Mouse (Mus musculus): ENCODE measurements around the gene Slc46a1. TPM values are rescaled to one million over a fixed set of nuclear protein-coding genes. Genes with fewer than 3 reads are reported as not detected.

The Slc46a1 gene
- polyA plus RNA-seq, 1 experiment from 2014 or later = 22.2 TPM

GRCm38 (mm10) chr11:78434052-78434451, 31.4 kb upstream of the Slc46a1 start:
- no peak overlapping the region for H3K4me2 ChIP-seq
- no peak for ATAC-seq (ENCODE audit: low FRiP score)
- 80% methylated on average over 4 of the region's 4 CpGs for WGBS

GRCm38 (mm10) chr11:78435776-78436349, 29.6 kb upstream of the Slc46a1 start:
- H3K4me1 ChIP-seq (replicated peaks) = peaks cover 5% of the 10 kb centered on the region; the same call in 1 of the 2 replicates
- no peaks in the 10 kb centered on the region for H3K27me3 ChIP-seq
- H3K4me3 ChIP-seq = no peak overlapping the region
- WGBS = 6% methylated on average over 19 of the region's 19 CpGs
- no peak overlapping the region for H3K4me2 ChIP-seq
- ATAC-seq (ENCODE audit: low FRiP score) = no peak
- H3K9me3 ChIP-seq = no peaks in the 10 kb centered on the region
- no peak overlapping the region for H3K27ac ChIP-seq
- no peak overlapping the region for H3K9ac ChIP-seq
- no peaks in the 10 kb centered on the region for H3K36me3 ChIP-seq

More at GRCm38 (mm10) chr11:78434052-78434451, 31.4 kb upstream of the Slc46a1 start:
- no peaks in the 10 kb centered on the region for H3K36me3 ChIP-seq
- H3K4me1 ChIP-seq (replicated peaks) = peaks cover 5% of the 10 kb centered on the region; the same call in 1 of the 2 replicates
- no peak overlapping the region for H3K4me3 ChIP-seq
- no peaks in the 10 kb centered on the region for H3K9me3 ChIP-seq
- no peak overlapping the region for H3K27ac ChIP-seq
- H3K9ac ChIP-seq = no peak overlapping the region
- H3K27me3 ChIP-seq = no peaks in the 10 kb centered on the region

GRCm38 (mm10) chr11:78437182-78437581, 28.3 kb upstream of the Slc46a1 start:
- no peak for ATAC-seq (ENCODE audit: low FRiP score)
- Histone ChIP-seq H3K27ac (no peak overlapping the region), H3K4me3 (no peak overlapping the region), H3K9ac (no peak overlapping the region), H3K4me2 (no peak overlapping the region), H3K27me3 (0 out of 2 replicates have a peak, but pooled peaks cover 2% of the 10 kb centered on the region), H3K9me3 (no peaks in the 10 kb centered on the region), H3K4me1 (replicated peaks) (peaks cover 5% of the 10 kb centered on the region; the same call in 1 of the 2 replicates), H3K36me3 (no peaks in the 10 kb centered on the region)
- WGBS = 93% methylated on average over 7 of the region's 7 CpGs

- no peak overlapping the region for H3K4me3 ChIP-seq
- no peak overlapping the region for H3K4me2 ChIP-seq
- WGBS = 81% methylated on average over 3 of the region's 3 CpGs
- peaks cover 5% of the 10 kb centered on the region; the same call in 1 of the 2 replicates for H3K4me1 ChIP-seq (replicated peaks)
- ATAC-seq (ENCODE audit: low FRiP score) = no peak
- 0 out of 2 replicates have a peak, but pooled peaks cover 2% of the 10 kb centered on the region for H3K27me3 ChIP-seq
- H3K9me3 ChIP-seq = no peaks in the 10 kb centered on the region
- H3K27ac ChIP-seq = no peak overlapping the region
- no peak overlapping the region for H3K9ac ChIP-seq
- H3K36me3 ChIP-seq = no peaks in the 10 kb centered on the region
Observed at GRCm38 (mm10) chr11:78438399-78438930, 27.0 kb upstream of the Slc46a1 start.

- ATAC-seq (ENCODE audit: low FRiP score) = no peak
- 80% methylated on average over 5 of the region's 5 CpGs for WGBS
- H3K27me3 ChIP-seq = 0 out of 2 replicates have a peak, but pooled peaks cover 2% of the 10 kb centered on the region
- H3K4me2 ChIP-seq = no peak overlapping the region
- no peaks in the 10 kb centered on the region for H3K4me1 ChIP-seq (replicated peaks)
- no peak overlapping the region for H3K9ac ChIP-seq
- no peak overlapping the region for H3K4me3 ChIP-seq
- no peaks in the 10 kb centered on the region for H3K36me3 ChIP-seq
- H3K9me3 ChIP-seq = no peaks in the 10 kb centered on the region
- no peak overlapping the region for H3K27ac ChIP-seq
Observed at GRCm38 (mm10) chr11:78443115-78443514, 22.4 kb upstream of the Slc46a1 start.

GRCm38 (mm10) chr11:78447168-78447567, 18.3 kb upstream of the Slc46a1 start:
- H3K27me3 ChIP-seq = 0 out of 2 replicates have a peak, but pooled peaks cover 12% of the 10 kb centered on the region
- H3K9ac ChIP-seq = no peak overlapping the region
- WGBS = 67% methylated on average over 3 of the region's 3 CpGs
- H3K36me3 ChIP-seq = no peaks in the 10 kb centered on the region
- H3K4me3 ChIP-seq = no peak overlapping the region
- no peak overlapping the region for H3K4me2 ChIP-seq
- no peak overlapping the region for H3K27ac ChIP-seq
- no peaks in the 10 kb centered on the region for H3K4me1 ChIP-seq (replicated peaks)
- ATAC-seq (ENCODE audit: low FRiP score) = no peak
- H3K9me3 ChIP-seq = no peaks in the 10 kb centered on the region

GRCm38 (mm10) chr11:78448242-78448641, 17.3 kb upstream of the Slc46a1 start:
- no peak for ATAC-seq (ENCODE audit: low FRiP score)
- WGBS = 96% methylated on average over 1 of the region's 1 CpGs
- H3K9ac ChIP-seq = no peak overlapping the region
- no peaks in the 10 kb centered on the region for H3K4me1 ChIP-seq (replicated peaks)
- H3K36me3 ChIP-seq = no peaks in the 10 kb centered on the region
- H3K4me2 ChIP-seq = no peak overlapping the region
- no peaks in the 10 kb centered on the region for H3K9me3 ChIP-seq
- no peak overlapping the region for H3K4me3 ChIP-seq
- 0 out of 2 replicates have a peak, but pooled peaks cover 12% of the 10 kb centered on the region for H3K27me3 ChIP-seq
- no peak overlapping the region for H3K27ac ChIP-seq

GRCm38 (mm10) chr11:78450337-78450736, 15.2 kb upstream of the Slc46a1 start:
- ATAC-seq (ENCODE audit: low FRiP score) = no peak
- Histone ChIP-seq H3K4me2 (no peak overlapping the region), H3K9me3 (no peaks in the 10 kb centered on the region), H3K4me1 (replicated peaks) (no peaks in the 10 kb centered on the region), H3K9ac (no peak overlapping the region), H3K27me3 (0 out of 2 replicates have a peak, but pooled peaks cover 12% of the 10 kb centered on the region), H3K4me3 (no peak overlapping the region), H3K36me3 (no peaks in the 10 kb centered on the region), H3K27ac (no peak overlapping the region)
- WGBS = 68% methylated on average over 2 of the region's 2 CpGs

- no peak overlapping the region for H3K9ac ChIP-seq
- 0 out of 2 replicates have a peak, but pooled peaks cover 17% of the 10 kb centered on the region for H3K27me3 ChIP-seq
- H3K9me3 ChIP-seq = no peaks in the 10 kb centered on the region
- H3K4me1 ChIP-seq (replicated peaks) = no peaks in the 10 kb centered on the region
- no peak overlapping the region for H3K27ac ChIP-seq
- no peak overlapping the region for H3K4me3 ChIP-seq
- H3K4me2 ChIP-seq = no peak overlapping the region
- 16% methylated on average over 4 of the region's 4 CpGs for WGBS
- no peaks in the 10 kb centered on the region for H3K36me3 ChIP-seq
- no peak for ATAC-seq (ENCODE audit: low FRiP score)
Observed at GRCm38 (mm10) chr11:78453675-78454074, 11.8 kb upstream of the Slc46a1 start.

GRCm38 (mm10) chr11:78454276-78454675, 11.2 kb upstream of the Slc46a1 start:
- H3K27me3 ChIP-seq = 0 out of 2 replicates have a peak, but pooled peaks cover 17% of the 10 kb centered on the region
- H3K9ac ChIP-seq = no peak overlapping the region
- H3K36me3 ChIP-seq = no peaks in the 10 kb centered on the region
- H3K4me1 ChIP-seq (replicated peaks) = no peaks in the 10 kb centered on the region
- no peak for ATAC-seq (ENCODE audit: low FRiP score)
- H3K4me3 ChIP-seq = no peak overlapping the region
- H3K27ac ChIP-seq = no peak overlapping the region
- WGBS = 72% methylated on average over 7 of the region's 7 CpGs
- H3K4me2 ChIP-seq = no peak overlapping the region
- H3K9me3 ChIP-seq = no peaks in the 10 kb centered on the region

GRCm38 (mm10) chr11:78455308-78455707, 10.2 kb upstream of the Slc46a1 start:
- Histone ChIP-seq H3K27me3 (0 out of 2 replicates have a peak, but pooled peaks cover 15% of the 10 kb centered on the region), H3K4me3 (no peak overlapping the region), H3K27ac (no peak overlapping the region), H3K9ac (no peak overlapping the region), H3K9me3 (no peaks in the 10 kb centered on the region), H3K36me3 (no peaks in the 10 kb centered on the region), H3K4me1 (replicated peaks) (no peaks in the 10 kb centered on the region), H3K4me2 (no peak overlapping the region)
- ATAC-seq (ENCODE audit: low FRiP score) = no peak
- WGBS = 49% methylated on average over 5 of the region's 5 CpGs

- Histone ChIP-seq H3K27me3 (0 out of 2 replicates have a peak, but pooled peaks cover 6% of the 10 kb centered on the region), H3K4me2 (no peak overlapping the region), H3K36me3 (no peaks in the 10 kb centered on the region), H3K27ac (no peak overlapping the region), H3K9me3 (no peaks in the 10 kb centered on the region), H3K9ac (no peak overlapping the region), H3K4me1 (replicated peaks) (no peaks in the 10 kb centered on the region), H3K4me3 (no peak overlapping the region)
- no peak for ATAC-seq (ENCODE audit: low FRiP score)
- WGBS = 89% methylated on average over 17 of the region's 17 CpGs
Observed at GRCm38 (mm10) chr11:78458740-78459139, 6.8 kb upstream of the Slc46a1 start.

GRCm38 (mm10) chr11:78461894-78462293, 3.6 kb upstream of the Slc46a1 start:
- no peak overlapping the region for H3K9ac ChIP-seq
- no peaks in the 10 kb centered on the region for H3K36me3 ChIP-seq
- no peak for ATAC-seq (ENCODE audit: low FRiP score)
- WGBS = 58% methylated on average over 1 of the region's 1 CpGs
- H3K4me1 ChIP-seq (replicated peaks) = peaks cover 15% of the 10 kb centered on the region
- no peak overlapping the region for H3K27ac ChIP-seq
- no peak overlapping the region for H3K4me3 ChIP-seq
- no peaks in the 10 kb centered on the region for H3K27me3 ChIP-seq
- no peak overlapping the region for H3K4me2 ChIP-seq
- H3K9me3 ChIP-seq = no peaks in the 10 kb centered on the region

All from hindbrain, embryonic 13.5 days (tissue).